Mouse (Mus musculus) left cerebral cortex, postnatal 14 days (tissue): ENCODE results near the gene Gm4756. TPM values are rescaled to one million over a fixed set of nuclear protein-coding genes. Genes with fewer than 3 reads are reported as not detected.

ENCODE experiments used
- DNase-seq, 2 experiments: peaks; one replicate each; pipeline ENCODE4 v3.0.0; 2021 to 2022; ENCODE audit warnings: low spot score in 2 of 2, mixed read lengths in 1 of 2
- intact Hi-C: fragments of 180-260 bp; cut with DNase I; formaldehyde crosslinking; loops from one replicate; pipeline ENCODE4 v1.15.1; 2025
- total RNA-seq, 2 experiments: library from RNA; stranded (reverse); gene quantifications; 2 replicates each; pipeline ENCODE4 v1.2.3; 2021

Gene Gm4756
- total RNA-seq, 2 experiments from 2014 or later, result not detected

GRCm38 (mm10) chr12:72535599-72535998 is 113.9 kb downstream of the Gm4756 start:
- peak in 1 of 2 experiments; percentile 10 for DNase-seq
- intact Hi-C loops, result no loop called here

DNA sequence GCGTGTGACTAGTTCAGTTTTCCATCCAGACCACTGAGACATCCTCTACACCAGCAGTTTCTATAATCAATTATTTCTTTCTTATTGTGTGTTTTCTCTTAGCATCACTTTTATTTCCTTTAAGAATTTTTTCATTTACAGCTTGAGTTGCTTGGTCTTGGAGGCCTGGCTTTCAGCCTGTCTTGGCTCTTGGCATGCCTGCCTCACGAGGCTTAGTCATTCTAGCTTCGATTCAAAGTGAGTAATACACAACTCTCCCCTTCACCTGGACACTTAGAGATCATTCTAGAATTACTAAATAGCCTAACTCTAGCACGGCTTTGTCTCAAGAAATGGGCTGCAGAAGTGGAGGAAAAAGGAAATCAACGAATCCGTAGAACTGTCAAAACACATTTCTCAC is 115.5 kb downstream of the Gm4756 start:
- no peak for DNase-seq
- intact Hi-C loops, result no loop called here

GRCm38 (mm10) chr12:72532303-72532702 is 117.2 kb downstream of the Gm4756 start:
- intact Hi-C loops, result no loop called here

More at GRCm38 (mm10) chr12:72532303-72532702, 117.2 kb downstream of the Gm4756 start:
- no peak for DNase-seq

Other genes starting within 250 kb of the Gm4756 start
- gene Rtn1, start 240.6 kb downstream of the Gm4756 start, total RNA-seq, result 1,000 to 10,000 TPM; 1,580 to 1,638 TPM
- 1 to 10 TPM; 1.0 to 1.4 TPM for gene Lrrc9, start 207.8 kb downstream of the Gm4756 start, total RNA-seq
- 10 to 100 TPM; 29.7 to 31.7 TPM for gene Pcnx4, start 113.3 kb downstream of the Gm4756 start, total RNA-seq
- 10 to 100 TPM; 30.8 TPM for gene Dhrs7, start 15.2 kb upstream of the Gm4756 start, total RNA-seq
- 100 to 1,000 TPM; 265 to 266 TPM for gene Ppm1a, start 107.8 kb upstream of the Gm4756 start, total RNA-seq